Mouse (Mus musculus) adrenal gland, postnatal 36 days (tissue): ENCODE results near the gene Higd1b. TPM values are rescaled to one million over a fixed set of nuclear protein-coding genes. Genes with fewer than 3 reads are reported as not detected.
A peak's percentile ranks its signal among the peaks of the same experiment; 100 is the strongest.

ENCODE experiments used
- DNase-seq, 2 experiments: peaks; one replicate each; pipeline ENCODE4 v3.0.0; 2021; ENCODE audit warnings: mixed read lengths in 1 of 2
- total RNA-seq, 2 experiments: library from RNA; stranded (reverse); gene quantifications; 2 replicates each; pipeline ENCODE4 v1.2.3; 2021

Higd1b gene
- total RNA-seq, 2 experiments from 2014 or later = 1.7 to 2.6 TPM

DNA sequence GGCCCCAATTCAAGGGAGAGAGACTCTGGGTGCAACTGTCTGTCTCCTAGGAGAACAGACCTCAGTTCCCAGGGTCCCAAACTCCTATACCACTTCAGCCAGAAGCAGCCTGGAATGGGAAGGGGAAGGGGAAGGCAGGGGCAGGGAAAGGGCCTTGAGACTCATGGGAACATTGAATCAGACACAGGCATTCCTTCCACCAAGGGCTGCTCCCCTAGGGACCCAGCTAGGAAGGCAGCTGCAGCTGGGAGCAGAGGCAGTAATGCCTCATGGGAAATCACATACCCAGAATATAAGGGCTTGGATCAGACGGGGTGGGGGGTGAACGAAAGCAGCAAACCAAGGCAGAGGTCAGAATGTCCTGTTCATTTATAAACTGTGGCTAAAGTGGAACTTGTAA lies 2.5 kb downstream of the Higd1b start:
- DNase-seq = peak in 1 of 2 experiments; percentile 28

DNA sequence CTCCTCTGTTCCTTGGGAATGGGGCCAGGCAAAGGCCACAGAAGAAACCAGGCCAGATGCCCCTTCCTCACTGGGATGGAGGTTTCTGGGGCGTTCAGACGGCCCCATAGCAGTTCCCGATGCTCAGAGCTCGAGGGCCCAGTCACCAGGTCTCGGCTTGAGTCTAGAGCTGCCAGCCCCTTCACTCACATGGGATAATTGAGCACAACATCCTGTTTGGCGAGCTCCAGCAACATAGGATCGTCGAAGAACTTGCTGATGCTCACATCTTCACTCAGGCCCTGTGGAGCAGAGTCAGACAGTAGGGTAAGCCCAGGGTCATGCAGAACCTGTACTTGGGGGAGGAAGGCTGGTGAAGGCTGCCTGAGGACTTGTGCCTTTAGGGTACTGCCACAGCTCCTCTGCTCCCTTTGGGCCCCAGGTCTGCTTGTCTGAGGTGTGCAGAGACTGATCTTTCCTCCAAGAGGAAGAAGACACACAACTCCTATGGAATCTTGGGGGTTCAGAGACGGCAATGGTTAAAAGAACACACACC lies 3.0 kb downstream of the Higd1b start:
- DNase-seq = no peak

DNA sequence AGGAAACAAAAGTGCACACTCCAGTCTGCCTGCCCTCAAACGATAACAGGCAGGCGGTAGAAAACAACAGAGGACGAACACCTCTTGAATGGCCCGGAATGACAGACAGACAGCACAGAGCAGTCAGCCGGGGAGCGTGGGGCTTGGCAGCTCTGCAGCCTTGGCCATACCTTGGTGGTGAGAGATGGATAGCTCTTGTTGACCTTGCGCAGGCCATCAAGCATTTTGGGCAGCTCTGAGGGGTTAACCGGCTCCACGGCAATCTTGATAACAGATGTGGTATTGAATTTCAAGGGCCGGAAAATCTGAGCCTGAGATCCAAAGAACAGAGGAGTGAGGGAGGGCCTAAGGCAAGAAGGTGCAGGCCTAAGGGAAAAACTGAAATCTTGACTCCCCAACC lies 10.3 kb downstream of the Higd1b start:
- peak; percentile 32 to 40 for DNase-seq

DNA sequence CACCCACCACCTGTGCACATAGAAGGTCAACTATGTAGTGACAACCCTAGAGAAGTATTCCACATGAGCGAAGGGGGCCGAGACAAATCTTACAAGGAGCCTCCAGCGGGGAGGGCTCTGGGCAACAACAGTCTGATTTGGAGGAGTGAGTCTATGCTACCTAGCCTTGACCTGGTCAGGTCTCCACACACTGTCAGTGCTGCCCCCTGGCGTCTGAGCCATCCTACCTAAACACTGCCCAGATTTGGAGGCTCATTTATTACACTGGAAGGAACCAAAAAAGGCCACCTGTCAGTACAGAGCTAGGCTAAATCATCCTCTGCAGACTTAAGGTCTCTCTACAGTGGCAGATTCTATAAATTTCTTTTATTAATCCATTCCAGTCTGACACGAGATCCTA lies 16.2 kb downstream of the Higd1b start:
- DNase-seq = peak; percentile 85 to 91

DNA sequence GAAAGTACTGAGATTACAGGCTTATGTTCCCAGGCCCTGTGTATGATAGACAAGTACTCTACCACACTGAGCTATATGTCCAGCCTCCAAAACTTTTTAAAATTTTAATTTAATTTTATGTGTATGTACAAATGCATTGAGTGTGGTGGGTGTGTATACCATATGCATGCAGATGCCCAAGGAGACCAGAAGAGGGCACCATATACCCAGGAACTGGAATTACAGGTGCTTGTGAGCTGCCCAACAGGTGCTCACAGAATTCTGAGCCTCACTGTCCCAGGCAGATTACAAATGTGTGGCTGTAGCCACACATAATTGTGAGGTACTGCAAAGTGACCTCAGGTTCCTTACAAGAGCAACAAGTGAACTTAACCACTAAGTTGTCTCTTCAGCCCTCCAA lies 18.1 kb downstream of the Higd1b start:
- DNase-seq = no peak

DNA sequence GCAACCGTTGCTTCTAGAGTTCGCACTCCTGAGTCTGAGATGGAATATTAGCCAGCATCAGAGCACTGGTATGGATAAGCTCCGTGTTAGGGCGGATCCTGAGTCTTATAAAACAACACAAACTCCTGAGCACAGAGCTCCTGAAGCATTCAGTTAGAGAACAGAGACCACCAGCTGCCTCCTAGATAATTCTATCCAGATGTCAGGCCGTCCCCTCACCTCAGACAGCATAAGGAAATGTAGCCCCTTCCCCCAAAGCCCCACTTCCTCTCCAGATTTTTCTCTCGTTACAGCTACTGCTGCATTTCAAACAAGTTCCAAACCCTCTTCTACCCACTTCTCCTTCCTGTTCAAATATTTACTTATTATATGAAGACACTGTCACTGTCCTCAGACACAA lies 20.3 kb downstream of the Higd1b start:
- DNase-seq = no peak

DNA sequence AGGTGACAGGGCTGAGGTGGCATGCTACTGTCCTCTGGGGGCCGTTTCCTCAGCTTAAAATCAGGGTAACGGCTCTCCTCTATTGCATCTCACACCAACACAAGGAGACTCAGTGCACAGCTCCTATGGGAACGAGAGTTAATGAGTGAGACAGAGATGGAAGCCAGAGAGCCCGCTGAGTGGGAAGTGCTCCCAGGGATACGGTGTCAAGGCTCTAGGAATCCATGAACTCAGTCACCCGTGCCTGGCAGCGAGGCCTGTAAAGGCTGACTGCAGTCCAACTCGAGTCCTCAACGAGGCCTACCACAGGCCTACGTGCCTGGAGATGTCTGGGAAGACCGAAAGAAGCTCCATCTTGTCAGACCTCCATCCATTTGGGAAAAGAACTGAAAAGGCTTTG lies 23.3 kb downstream of the Higd1b start:
- no peak for DNase-seq

DNA sequence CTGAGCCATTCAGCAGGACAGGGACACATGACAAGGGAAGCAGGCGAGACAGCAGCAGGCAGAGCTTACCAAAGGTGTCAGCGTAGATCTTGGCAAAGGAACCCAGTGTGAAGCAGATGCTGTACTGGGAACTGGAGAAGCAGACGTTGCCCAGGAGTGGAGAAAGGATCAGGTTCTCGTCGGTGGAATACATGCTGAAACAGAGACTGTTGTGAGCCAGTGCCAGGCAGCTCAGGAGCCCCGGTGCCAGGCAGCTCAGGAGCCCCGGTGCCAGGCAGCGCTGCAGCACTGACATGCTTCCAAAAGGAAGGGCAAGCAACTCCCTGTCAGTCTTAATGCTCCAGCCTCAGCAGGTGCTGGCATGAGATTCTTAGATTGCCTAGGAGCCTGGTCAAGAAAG lies 24.3 kb downstream of the Higd1b start:
- DNase-seq = no peak

DNA sequence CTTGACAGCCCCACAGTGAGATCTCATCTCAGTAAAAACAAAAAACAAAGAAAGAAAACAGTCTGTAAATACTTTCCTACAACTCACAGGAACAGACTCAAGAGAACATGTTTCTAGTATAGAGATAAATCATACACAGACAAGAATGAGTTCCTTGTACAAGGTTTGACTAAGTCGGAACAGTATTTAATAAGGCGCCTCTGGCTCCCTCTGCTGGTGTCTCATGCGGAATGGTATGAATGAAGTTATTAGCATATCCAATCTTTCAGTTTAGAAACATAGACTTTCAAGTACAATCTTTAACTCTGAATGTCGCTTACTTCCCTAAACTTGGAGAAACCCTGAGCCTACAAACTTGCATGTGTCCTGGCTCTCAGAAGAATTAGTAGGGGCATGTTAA lies 28.6 kb downstream of the Higd1b start:
- DNase-seq = peak; percentile 74 to 81

DNA sequence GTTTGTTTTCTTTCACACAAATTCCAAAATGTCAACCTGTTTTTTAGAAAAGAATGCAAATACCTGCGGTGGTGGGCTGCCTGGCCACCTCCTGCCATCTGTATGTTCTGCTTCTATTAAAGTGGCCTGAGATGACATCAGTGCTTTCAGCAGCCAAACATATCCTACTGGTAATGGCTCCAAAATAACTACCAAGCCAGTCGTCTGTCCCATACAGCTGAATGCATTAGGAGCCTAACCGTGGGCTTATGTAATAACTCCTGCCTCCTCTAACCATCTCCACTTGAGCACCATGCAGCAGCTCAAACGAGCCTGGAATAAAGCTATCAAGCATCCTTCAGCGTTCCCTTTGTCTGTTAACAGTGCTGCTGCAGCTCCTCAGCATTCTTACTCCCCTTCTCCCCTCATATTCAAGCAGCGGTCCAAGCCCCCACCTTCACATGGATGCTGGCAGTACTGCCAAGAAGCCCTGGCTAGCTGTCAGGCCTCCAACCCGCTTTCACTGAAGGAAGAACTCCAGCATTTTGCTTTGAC lies 39.2 kb downstream of the Higd1b start:
- DNase-seq = no peak

DNA sequence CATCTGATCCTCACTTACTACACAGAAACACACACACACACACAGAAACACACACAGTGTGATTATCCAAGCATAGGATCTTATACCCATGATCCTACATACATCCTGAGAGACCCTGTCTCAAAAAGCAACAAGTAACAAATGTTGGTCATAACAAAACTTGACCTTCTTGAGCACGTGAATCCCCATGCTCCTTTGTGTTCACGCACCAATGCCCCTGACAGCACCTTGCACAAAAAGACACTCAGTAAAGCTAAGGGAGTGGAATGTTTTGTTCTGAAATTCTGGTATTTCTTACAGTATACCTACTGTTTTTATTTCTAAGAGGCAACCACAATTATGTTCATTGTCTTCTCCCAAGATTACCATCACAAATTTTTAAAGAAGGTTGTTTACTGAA lies 43.9 kb downstream of the Higd1b start:
- no peak for DNase-seq

DNA sequence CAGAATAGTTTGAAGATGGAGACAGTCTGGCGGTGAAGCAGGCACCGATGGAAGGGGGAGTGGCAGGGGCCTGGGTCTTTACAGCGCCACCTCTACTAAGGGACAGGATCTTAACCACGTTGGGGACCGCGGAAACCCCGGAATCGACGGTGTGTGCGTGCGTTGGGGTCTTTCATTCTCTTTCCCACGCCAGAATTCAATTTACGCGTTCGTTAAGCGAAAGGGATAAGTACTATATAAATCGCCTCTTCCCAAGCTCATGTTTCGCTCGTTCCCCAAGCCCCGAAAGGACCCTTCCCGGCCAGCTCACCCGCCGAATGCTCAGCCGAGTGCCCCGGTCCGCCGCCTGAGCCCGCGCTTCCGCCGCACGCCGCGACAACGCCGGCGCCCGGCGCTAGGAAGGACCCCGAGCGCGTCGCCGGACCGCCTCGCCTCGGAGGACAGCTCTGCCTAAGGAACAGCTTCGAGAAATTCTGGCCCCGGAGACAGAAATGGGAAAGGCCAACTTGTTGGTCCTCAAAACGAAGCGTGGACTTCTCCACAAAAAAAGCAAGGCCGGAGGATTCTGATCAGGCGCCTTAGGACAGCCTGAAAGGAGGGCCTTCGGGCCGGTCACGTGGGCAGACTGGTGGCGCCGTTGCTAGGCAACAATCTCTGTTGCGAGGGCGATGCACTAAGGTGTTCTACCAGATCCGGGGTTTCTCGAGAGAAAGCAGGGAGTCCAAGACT lies 45.1 kb downstream of the Higd1b start, which contains the start of the genes Eftud2 and Ccdc103:
TSS of gene Eftud2 (minus strand) at position 401 of the 729 bp plus-strand sequence.
TSS of gene Ccdc103 (plus strand) at position 620 of the 729 bp plus-strand sequence.
- DNase-seq = peak; percentile 93

DNA sequence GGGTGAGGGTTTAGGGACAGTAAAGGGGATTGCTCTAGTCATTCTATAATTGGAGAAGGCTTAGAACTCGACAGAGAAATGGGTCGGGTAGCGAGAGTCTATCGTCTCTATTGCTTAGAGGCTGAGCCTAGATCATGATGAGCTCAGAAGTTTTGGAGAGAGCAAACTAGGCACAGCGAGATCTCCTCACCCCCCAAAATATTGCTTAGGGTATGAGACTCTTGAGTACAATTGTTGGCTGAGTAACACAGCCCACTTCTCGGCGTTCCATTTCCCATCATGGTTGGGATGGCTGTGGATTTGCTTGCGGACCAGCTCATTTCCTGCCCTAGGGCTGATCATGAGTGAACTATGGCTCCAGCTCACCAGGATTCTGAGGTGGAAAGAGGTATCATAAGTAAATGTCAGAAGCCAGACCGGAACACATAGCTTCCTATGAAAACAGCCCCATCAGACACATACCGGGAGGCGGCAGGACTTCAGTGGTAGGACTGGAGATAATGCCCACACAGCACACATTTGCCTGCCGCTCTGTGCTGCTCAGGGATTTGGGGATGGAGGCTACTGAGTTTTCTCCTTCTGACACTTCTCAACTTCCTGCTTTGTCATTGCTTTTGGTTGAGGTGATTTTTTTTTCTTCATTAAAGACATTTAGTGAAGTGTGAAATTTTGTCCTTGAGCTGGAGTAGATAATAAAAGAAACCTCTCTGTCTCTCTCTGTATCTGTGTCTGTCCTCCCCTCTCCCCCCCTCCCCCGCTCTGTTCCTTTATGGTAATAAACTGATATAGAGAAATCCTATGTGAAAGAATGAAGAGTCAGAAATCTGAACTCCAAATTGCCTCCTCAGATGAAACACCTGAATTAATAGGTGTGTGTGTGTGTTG lies 45.9 kb downstream of the Higd1b start:
- no peak for DNase-seq

DNA sequence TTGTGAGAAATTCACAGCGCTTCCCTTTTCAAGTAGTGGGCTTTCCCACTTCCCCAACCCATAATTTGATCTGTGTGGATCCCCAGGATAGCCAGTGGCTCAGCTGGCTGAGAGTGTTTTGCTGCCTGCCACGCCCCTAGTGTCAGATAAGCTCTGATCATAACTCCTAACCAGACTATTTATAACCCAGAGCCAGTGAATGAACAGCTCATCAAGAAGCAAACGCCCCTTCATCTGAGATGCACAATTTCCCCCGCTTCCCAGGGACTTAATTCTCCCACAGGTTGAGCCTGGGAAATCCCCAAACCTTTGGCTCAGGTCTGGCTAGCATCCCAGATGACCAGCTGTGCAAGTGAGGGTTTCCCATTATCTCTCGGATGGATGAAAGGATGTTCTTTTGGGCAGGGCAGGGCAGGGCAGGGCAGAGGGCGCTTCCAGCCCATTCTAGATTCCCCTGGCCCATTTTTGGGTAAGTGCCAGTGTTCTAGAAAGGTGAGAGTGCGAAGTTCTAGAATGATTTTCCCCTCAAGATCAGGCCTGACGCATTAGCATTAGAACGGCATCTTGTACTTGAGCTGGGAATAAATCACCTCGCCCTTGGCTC lies 49.1 kb downstream of the Higd1b start, which contains the start of gene Fam187a:
TSS of gene Fam187a (plus strand) at position 554 of the 604 bp plus-strand sequence.
- DNase-seq = no peak

DNA sequence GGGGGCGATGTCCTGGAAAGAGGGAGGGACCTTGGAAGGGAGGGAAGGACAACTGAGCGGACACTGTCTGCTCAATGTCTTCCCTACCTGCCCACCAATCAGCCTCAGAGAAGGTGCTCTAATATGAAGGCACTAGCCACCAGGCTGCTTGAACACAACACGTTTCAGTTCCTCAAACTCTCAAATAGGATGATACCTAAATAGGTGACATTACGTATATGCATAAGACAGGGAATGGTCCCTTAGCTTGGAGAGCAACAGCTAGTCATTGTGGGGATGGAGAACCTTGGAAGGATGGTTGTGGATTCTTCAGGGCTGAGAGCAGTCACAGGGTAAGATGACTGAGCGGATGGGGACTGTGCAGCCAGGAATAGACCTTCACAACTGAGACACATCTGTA lies 51.8 kb downstream of the Higd1b start:
- DNase-seq = no peak

Other genes starting within 250 kb of the Higd1b start
- 1 to 10 TPM; 3.1 to 4.2 TPM for gene Fzd2, start 231.5 kb upstream of the Higd1b start, total RNA-seq
- gene Meioc, start 172.1 kb upstream of the Higd1b start, total RNA-seq = not detected
- gene Ccdc43, start 138.1 kb upstream of the Higd1b start, total RNA-seq = 10 to 100 TPM; 29.2 to 29.5 TPM
- gene Adam11, start 74.4 kb upstream of the Higd1b start, total RNA-seq = 1 to 10 TPM; 2.7 to 3.4 TPM
- gene Gjc1, start 16.1 kb upstream of the Higd1b start, total RNA-seq = 10 to 100 TPM; 13.6 to 21.6 TPM
- gene Eftud2, start 45.1 kb downstream of the Higd1b start, total RNA-seq = 10 to 100 TPM; 79.9 to 87.2 TPM
- gene Ccdc103, start 45.4 kb downstream of the Higd1b start, total RNA-seq = under 1 TPM; 0.30 to 0.76 TPM
- gene Fam187a, start 49.3 kb downstream of the Higd1b start, total RNA-seq = not detected
- gene Gfap, start 65.1 kb downstream of the Higd1b start, total RNA-seq = under 1 TPM; 0.10 to 0.66 TPM
- 1 to 10 TPM; 1.8 to 2.1 TPM for gene Kif18b, start 89.3 kb downstream of the Higd1b start, total RNA-seq
- 10 to 100 TPM; 32.8 to 40.4 TPM for gene C1ql1, start 110.8 kb downstream of the Higd1b start, total RNA-seq
- gene Nmt1, start 192.3 kb downstream of the Higd1b start, total RNA-seq = 100 to 1,000 TPM; 100 to 114 TPM
- 10 to 100 TPM; 65.4 to 66.8 TPM for gene Dcakd, start 192.5 kb downstream of the Higd1b start, total RNA-seq